Mouse (Mus musculus): ENCODE data around the gene Fads3.

DNA sequence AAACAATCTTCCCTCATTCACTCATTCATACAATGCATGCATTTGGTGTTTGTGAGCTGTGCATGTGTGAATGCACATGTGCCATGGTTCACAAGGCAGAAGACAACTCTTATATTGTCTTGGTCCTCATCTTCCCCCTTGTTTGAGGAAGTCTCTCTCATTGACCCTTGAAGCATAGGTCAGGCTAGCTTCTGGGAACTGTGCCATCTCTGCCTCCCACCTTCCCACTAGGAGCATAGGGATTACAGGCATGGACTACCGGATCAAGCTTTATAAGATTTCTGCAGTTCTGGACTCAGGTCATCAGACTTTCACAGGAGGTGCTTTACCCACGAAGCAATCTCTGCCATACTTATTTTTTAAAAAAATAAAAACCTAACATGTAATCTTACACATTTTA lies 3.8 kb upstream of the Fads3 start:
- TF ChIP-seq CTCF (IDR thresholded peaks at IDR 0.05; ENCODE audit: low read depth, low read length) (no peak), EP300 (IDR thresholded peaks at IDR 0.05; ENCODE audit: insufficient read depth, low read depth, low read length) (no peak)
